Mouse (Mus musculus): Measurements from ENCODE around the gene Rilpl1.

GRCm38 (mm10) chr5:124515789-124516188 lies 15.4 kb downstream of the Rilpl1 start:
- TF ChIP-seq POLR2A (IDR thresholded peaks at IDR 0.05; ENCODE audit: control insufficient read depth, extremely low read depth, insufficient read depth, low read length, poor library complexity) (no peak), CTCF (IDR thresholded peaks at IDR 0.05; ENCODE audit: borderline replicate concordance, control insufficient read depth, extremely low read depth, insufficient read depth, low read length, poor library complexity) (no peak)

Measured in thymus, adult 2 months (tissue).